Mouse (Mus musculus) midbrain, postnatal 0 days (tissue): ENCODE results near the gene Zmym4. TPM values are rescaled to one million over a fixed set of nuclear protein-coding genes. Genes with fewer than 3 reads are reported as not detected.

ENCODE experiments used
- ATAC-seq: fragments of 200-750 bp; cut with Nextera tagmentation; 2 replicates; pipeline ENCODE4 v1.8.0; 2017; ENCODE audit warnings: moderate number of reproducible peaks, mild to moderate bottlenecking, moderate TSS enrichment, moderate library complexity; ENCODE audit not compliant: low FRiP score
- DNase-seq: peaks from one replicate; pipeline ENCODE4 v3.0.0-alpha.2; 2015; ENCODE audit warnings: low spot score
- H3K27ac ChIP-seq: fragments of 300-500 bp; sonication (generic); 2 replicates; pipeline ENCODE4 v1.5.1; 2014; ENCODE audit warnings: low read depth, mild to moderate bottlenecking, low read length, mixed read lengths
- H3K27me3 ChIP-seq: fragments of 300-500 bp; sonication (generic); 2 replicates; pipeline ENCODE4 v1.6.1; 2014; ENCODE audit warnings: low read length, control low read depth, mixed read lengths; ENCODE audit not compliant: insufficient read depth
- H3K36me3 ChIP-seq: fragments of 300-500 bp; sonication (generic); 2 replicates; pipeline ENCODE4 v1.6.1; 2014; ENCODE audit warnings: low read length, control low read depth, mixed read lengths; ENCODE audit not compliant: insufficient read depth
- H3K4me1 ChIP-seq: fragments of 300-500 bp; sonication (generic); 2 replicates; pipeline ENCODE4 v1.6.1; 2014; ENCODE audit warnings: mild to moderate bottlenecking, control low read depth, antibody characterized with exemption, low read length, mixed read lengths; ENCODE audit not compliant: insufficient read depth
- H3K4me2 ChIP-seq: fragments of 300-500 bp; sonication (generic); 2 replicates; pipeline ENCODE4 v1.6.1; 2014; ENCODE audit warnings: low read depth, mild to moderate bottlenecking, low read length, mixed read lengths; ENCODE audit not compliant: poor library complexity, severe bottlenecking
- H3K4me3 ChIP-seq: fragments of 300-500 bp; sonication (generic); 2 replicates; pipeline ENCODE4 v1.5.1; 2014; ENCODE audit warnings: low read depth, mild to moderate bottlenecking, low read length, moderate library complexity
- H3K9ac ChIP-seq: fragments of 300-500 bp; sonication (generic); replicated peaks from 2 replicates; pipeline ENCODE4 v1.6.1; 2014; ENCODE audit warnings: mild to moderate bottlenecking, low read length, moderate library complexity, mixed read lengths; ENCODE audit not compliant: poor library complexity, severe bottlenecking
- H3K9me3 ChIP-seq: fragments of 300-500 bp; sonication (generic); 2 replicates; pipeline ENCODE4 v1.6.1; 2016; ENCODE audit warnings: low read length, control low read depth
- CTCF ChIP-seq: IDR thresholded peaks from 2 replicates; pipeline ENCODE4 v1.5.1; 2016; ENCODE audit warnings: antibody characterized with exemption, mild to moderate bottlenecking
- WGBS: fragments of 180-500 bp; shearing (Covaris S2); extraction: QIAGEN DNeasy Blood & Tissue Kit; methylation state at CpG from one replicate; pipeline ENCODE4 v1.1.7; 2014; 5-methylcytosine and 5-hydroxymethylcytosine counted together
- polyA plus RNA-seq: library from polyadenylated mRNA; unstranded; fragments of >200 nt; fragmentation: Nextera tagmentation; extraction: Ambion mirVana; gene quantifications from 2 replicates; pipeline ENCODE4 v1.2.1, GENCODE M21; 2015
- total RNA-seq: library from RNA; depleted of rRNA; stranded (reverse); fragments of >200 nt; gene quantifications from 2 replicates; pipeline ENCODE4 v1.2.3, GENCODE M21; 2014

Zmym4 gene
- total and polyA plus RNA-seq, 2 experiments from 2014 or later, result 22.3 to 56.0 TPM

GRCm38 (mm10) chr4:126983321-126983720 lies 15.4 kb upstream of the Zmym4 start:
- Histone ChIP-seq H3K27me3 (no peaks in the 10 kb centered on the region), H3K4me2 (no peak overlapping the region), H3K4me3 (no peak overlapping the region), H3K36me3 (no peaks in the 10 kb centered on the region), H3K4me1 (no peaks in the 10 kb centered on the region), H3K27ac (no peak overlapping the region), H3K9ac (no peak overlapping the region), H3K9me3 (no peaks in the 10 kb centered on the region)
- ATAC-seq (no peak), DNase-seq (no peak)
- 67% methylated on average over 3 of the region's 3 CpGs for WGBS
- TF ChIP-seq CTCF, result no peak

- H3K4me3 ChIP-seq, result no peak overlapping the region
- no peaks in the 10 kb centered on the region for H3K9me3 ChIP-seq
- 0 out of 2 replicates have a peak, but pooled peaks have one; percentile 26 for TF ChIP-seq CTCF
- DNase-seq (no peak), ATAC-seq (no peak)
- WGBS, result 85% methylated on average over 3 of the region's 3 CpGs
- H3K27me3 ChIP-seq, result no peaks in the 10 kb centered on the region
- H3K36me3 ChIP-seq, result no peaks in the 10 kb centered on the region
- H3K4me2 ChIP-seq, result no peak overlapping the region
- H3K4me1 ChIP-seq, result no peaks in the 10 kb centered on the region
- no peak overlapping the region for H3K9ac ChIP-seq
- no peak overlapping the region for H3K27ac ChIP-seq
Measured at GRCm38 (mm10) chr4:126978706-126979105, 10.8 kb upstream of the Zmym4 start.

- Histone ChIP-seq H3K36me3 (no peaks in the 10 kb centered on the region), H3K9me3 (no peaks in the 10 kb centered on the region), H3K9ac (no peak overlapping the region), H3K4me1 (no peaks in the 10 kb centered on the region), H3K27ac (no peak overlapping the region), H3K4me3 (no peak overlapping the region), H3K4me2 (no peak overlapping the region), H3K27me3 (no peaks in the 10 kb centered on the region)
- ATAC-seq (no peak), DNase-seq (peak; percentile 42)
- TF ChIP-seq CTCF, result peak; percentile 53
Measured at GRCm38 (mm10) chr4:126977467-126977866, 9.5 kb upstream of the Zmym4 start.

- H3K9me3 ChIP-seq, result no peaks in the 10 kb centered on the region
- peak; percentile 23 for DNase-seq
- 0 out of 2 replicates have a peak, but pooled peaks have one; percentile 3 for ATAC-seq
- H3K4me3 ChIP-seq, result peak overlapping the region; percentile 95
- peak overlapping the region; percentile 99 for H3K27ac ChIP-seq
- no peaks in the 10 kb centered on the region for H3K36me3 ChIP-seq
- no peaks in the 10 kb centered on the region for H3K27me3 ChIP-seq
- 2% methylated on average over 26 of the region's 53 CpGs for WGBS
- H3K4me1 ChIP-seq, result no peaks in the 10 kb centered on the region
- H3K4me2 ChIP-seq, result peak overlapping the region; percentile 74
- TF ChIP-seq CTCF, result no peak
- H3K9ac ChIP-seq, result peak overlapping the region; percentile 99
Measured at GRCm38 (mm10) chr4:126967241-126967863, 583 bp downstream of the Zmym4 start.

- no peak for ATAC-seq
- no peaks in the 10 kb centered on the region for H3K9me3 ChIP-seq
- H3K36me3 ChIP-seq, result no peaks in the 10 kb centered on the region; the same call in 1 of the 2 replicates
Measured at GRCm38 (mm10) chr4:126958682-126959081, 9.3 kb downstream of the Zmym4 start.

GRCm38 (mm10) chr4:126958261-126958660 lies 9.7 kb downstream of the Zmym4 start:
- Histone ChIP-seq H3K36me3 (no peaks in the 10 kb centered on the region; the same call in 1 of the 2 replicates), H3K9me3 (no peaks in the 10 kb centered on the region), H3K9ac (no peak overlapping the region), H3K4me3 (no peak overlapping the region), H3K4me2 (no peak overlapping the region), H3K27me3 (no peaks in the 10 kb centered on the region), H3K4me1 (no peaks in the 10 kb centered on the region), H3K27ac (no peak overlapping the region)
- TF ChIP-seq CTCF, result no peak
- DNase-seq (no peak), ATAC-seq (no peak)
- 84% methylated on average over 2 of the region's 2 CpGs for WGBS

More at GRCm38 (mm10) chr4:126958682-126959081, 9.3 kb downstream of the Zmym4 start:
- no peak for TF ChIP-seq CTCF
- H3K27me3 ChIP-seq, result no peaks in the 10 kb centered on the region
- no peak for DNase-seq
- H3K9ac ChIP-seq, result no peak overlapping the region
- no peaks in the 10 kb centered on the region for H3K4me1 ChIP-seq
- H3K4me2 ChIP-seq, result no peak overlapping the region
- no peak overlapping the region for H3K4me3 ChIP-seq
- H3K27ac ChIP-seq, result no peak overlapping the region
